Comparison of ENCODE assay signal across 14 mouse cellular contexts in genomic region chr9:36938601-36939078, GRCm38 (mm10).
A peak's percentile ranks its signal among the peaks of the same experiment; 100 is the strongest.
DNase-seq lines count a peak whose midpoint lies in the region; ATAC-seq and TF ChIP-seq lines count a peak whose summit lies in the region.
"Had no signal": no experiment of that assay in that cellular context is flagged by ENCODE, and none has a peak within 500 bp of the region (broad histone marks: within the 10 kb centered on the region; RNA-seq: fewer than 3 reads in every experiment).

No protein-coding gene starts in this region.

- TF ChIP-seq CTCF in lung, embryonic 14.5 days (IDR thresholded peaks at IDR 0.05; ENCODE audit: low read depth), result no peak
- TF ChIP-seq CTCF in forebrain, postnatal 0 days (IDR thresholded peaks at IDR 0.05; ENCODE audit: low read depth), result no peak

- H3K9ac ChIP-seq in lung, embryonic 14.5 days, result no peak overlapping the region
- 0 out of 2 replicates have a peak overlapping the region, but pooled peaks have one; percentile 6 for H3K9ac ChIP-seq in forebrain, postnatal 0 days
- no peak overlapping the region for H3K9ac ChIP-seq in limb, embryonic 13.5 days
- H3K9ac ChIP-seq in neural tube, embryonic 15.5 days (replicated peaks), result no peak overlapping the region
- H3K9ac ChIP-seq: lung, embryonic 15.5 days had no signal

- H3K4me3 ChIP-seq in lung, embryonic 14.5 days (ENCODE audit: low read depth, low read length), result no peak overlapping the region
- H3K4me3 ChIP-seq in forebrain, postnatal 0 days (ENCODE audit: low read depth, low read length), result no peak overlapping the region
- no peak overlapping the region for H3K4me3 ChIP-seq in limb, embryonic 13.5 days
- no peak overlapping the region for H3K4me3 ChIP-seq in neural tube, embryonic 15.5 days (replicated peaks)
- H3K4me3 ChIP-seq: lung, embryonic 15.5 days; myocyte had no signal

- no peaks in the 10 kb centered on the region for H3K9me3 ChIP-seq in lung, embryonic 14.5 days (ENCODE audit: low read depth, low read length)
- H3K9me3 ChIP-seq in forebrain, postnatal 0 days (ENCODE audit: low read length), result no peaks in the 10 kb centered on the region
- no peaks in the 10 kb centered on the region for H3K9me3 ChIP-seq in limb, embryonic 13.5 days
- H3K9me3 ChIP-seq in neural tube, embryonic 15.5 days (replicated peaks), result no peaks in the 10 kb centered on the region
- H3K9me3 ChIP-seq: lung, embryonic 15.5 days had no signal

- no peaks in the 10 kb centered on the region for H3K4me1 ChIP-seq in lung, embryonic 14.5 days (ENCODE audit: insufficient read depth)
- 0 out of 2 replicates have a peak, but pooled peaks cover 3% of the 10 kb centered on the region for H3K4me1 ChIP-seq in forebrain, postnatal 0 days (ENCODE audit: insufficient read depth)
- H3K4me1 ChIP-seq in limb, embryonic 13.5 days, result peaks cover 51% of the 10 kb centered on the region
- H3K4me1 ChIP-seq in neural tube, embryonic 15.5 days, result peaks cover 56% of the 10 kb centered on the region

- DNase-seq in lung, embryonic 14.5 days, result no peak
- DNase-seq in lung, postnatal 14 days, result no peak
- no peak for DNase-seq in forebrain, postnatal 0 days
- DNase-seq in adrenal gland, postnatal 4 days (ENCODE audit: low spot score in 2 of 2), result no peak
- DNase-seq in cerebellum, adult 18-20 months, result no peak
- DNase-seq in gastrocnemius, postnatal 4 days (ENCODE audit: low spot score in 2 of 2), result no peak
- DNase-seq: kidney, adult 11 months; layer of hippocampus, postnatal 36 days; right cerebral cortex, postnatal 14 days had no signal

- no peak overlapping the region for H3K4me2 ChIP-seq in lung, embryonic 14.5 days
- no peak overlapping the region for H3K4me2 ChIP-seq in forebrain, postnatal 0 days (ENCODE audit: low read depth)
- H3K4me2 ChIP-seq in limb, embryonic 13.5 days (replicated peaks), result 0 out of 2 replicates have a peak overlapping the region, but pooled peaks have one; percentile 16
- H3K4me2 ChIP-seq in neural tube, embryonic 15.5 days, result no peak overlapping the region
- H3K4me2 ChIP-seq: heart, embryonic 11.5 days; lung, embryonic 15.5 days had no signal

- no peaks in the 10 kb centered on the region for H3K36me3 ChIP-seq in lung, embryonic 14.5 days (ENCODE audit: insufficient read depth)
- H3K36me3 ChIP-seq in forebrain, postnatal 0 days (ENCODE audit: insufficient read depth), result no peaks in the 10 kb centered on the region
- no peaks in the 10 kb centered on the region for H3K36me3 ChIP-seq in limb, embryonic 13.5 days
- H3K36me3 ChIP-seq in neural tube, embryonic 15.5 days, result no peaks in the 10 kb centered on the region
- H3K36me3 ChIP-seq: lung, embryonic 15.5 days had no signal

- no peaks in the 10 kb centered on the region for H3K27me3 ChIP-seq in lung, embryonic 14.5 days (ENCODE audit: insufficient read depth, low read length)
- H3K27me3 ChIP-seq in forebrain, postnatal 0 days (ENCODE audit: insufficient read depth, low read length), result no peaks in the 10 kb centered on the region
- peaks cover 98% of the 10 kb centered on the region for H3K27me3 ChIP-seq in limb, embryonic 13.5 days
- no peaks in the 10 kb centered on the region for H3K27me3 ChIP-seq in neural tube, embryonic 15.5 days (replicated peaks)
- H3K27me3 ChIP-seq: lung, embryonic 15.5 days had no signal

- WGBS in lung, embryonic 14.5 days, result 50% methylated on average over 8 of the region's 8 CpGs
- 35% methylated on average over 8 of the region's 8 CpGs for WGBS in forebrain, postnatal 0 days
- 20% methylated on average over 8 of the region's 8 CpGs for WGBS in limb, embryonic 13.5 days
- 26% methylated on average over 8 of the region's 8 CpGs for WGBS in neural tube, embryonic 15.5 days

- no peak overlapping the region for H3K27ac ChIP-seq in lung, embryonic 14.5 days (ENCODE audit: low read depth)
- no peak overlapping the region for H3K27ac ChIP-seq in forebrain, postnatal 0 days (ENCODE audit: low read depth, low read length)
- H3K27ac ChIP-seq in limb, embryonic 13.5 days, result no peak overlapping the region
- H3K27ac ChIP-seq in neural tube, embryonic 15.5 days (replicated peaks), result peak overlapping the region; percentile 46
- H3K27ac ChIP-seq: lung, embryonic 15.5 days had no signal

- ATAC-seq in lung, embryonic 14.5 days (ENCODE audit: insufficient read depth), result peak; percentile 22; the same call in 1 of the 2 replicates
- 0 out of 2 replicates have a peak, but pooled peaks have one; percentile 10 for ATAC-seq in forebrain, postnatal 0 days
- peak; percentile 20; the same call in 1 of the 2 replicates for ATAC-seq in limb, embryonic 13.5 days (ENCODE audit: low FRiP score, low read depth)
- peak; percentile 37 for ATAC-seq in neural tube, embryonic 15.5 days (ENCODE audit: low FRiP score)
